Mouse (Mus musculus): ENCODE results near the gene Acp6.
"Not testable (repeated sequence)": the region's sequence is repeated elsewhere in the genome, so short reads cannot be mapped to it uniquely, and the experiment has no call there.

The Acp6 gene

DNA sequence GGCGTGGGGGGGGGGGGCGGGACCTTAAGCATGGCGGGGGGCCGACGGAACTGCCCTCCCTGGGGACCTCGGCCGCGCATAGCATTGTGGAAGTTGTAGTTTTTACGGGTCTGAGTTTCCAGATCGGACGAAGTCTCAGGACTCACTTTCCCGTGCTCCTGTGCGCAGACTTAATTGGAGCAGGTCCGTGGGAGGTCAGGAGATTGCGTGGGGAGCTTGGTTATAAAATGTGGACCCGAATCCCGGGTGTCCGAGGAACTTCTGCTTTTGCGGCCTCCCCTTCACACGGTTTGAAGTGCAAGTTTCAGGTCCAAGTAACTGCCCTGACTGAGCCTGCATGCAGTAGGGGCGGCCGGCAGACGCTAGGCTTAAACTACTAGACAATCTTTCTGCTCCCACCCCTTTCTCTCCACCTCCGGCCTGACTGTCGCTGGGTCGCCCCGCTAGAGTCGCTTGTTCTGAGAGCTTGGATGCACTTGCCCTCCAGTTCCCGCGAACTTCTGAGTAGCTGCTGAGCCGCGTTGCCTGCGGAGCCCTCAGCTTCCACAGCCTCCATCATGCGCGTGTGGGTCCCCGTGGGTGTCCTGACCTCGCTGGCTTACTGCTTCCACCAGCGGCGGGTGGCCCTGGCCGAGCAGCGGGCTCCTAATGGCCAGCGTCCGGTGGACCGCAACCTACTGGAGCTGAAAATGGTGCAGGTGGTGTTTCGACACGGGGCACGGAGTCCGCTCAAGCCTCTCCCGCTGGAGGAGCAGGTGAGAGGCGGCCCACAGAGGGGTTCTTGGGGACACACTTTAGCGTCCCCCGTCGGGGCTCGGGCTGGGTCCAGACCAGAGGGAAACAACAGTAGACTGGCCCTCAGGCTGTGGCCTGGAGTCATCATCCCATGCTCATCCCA, at the start of gene Acp6:
TSS of gene Acp6 (plus strand) at position 167 of the 898 bp plus-strand sequence.
- DNase-seq (ENCODE audit: low read depth) = peak; percentile 88

DNA sequence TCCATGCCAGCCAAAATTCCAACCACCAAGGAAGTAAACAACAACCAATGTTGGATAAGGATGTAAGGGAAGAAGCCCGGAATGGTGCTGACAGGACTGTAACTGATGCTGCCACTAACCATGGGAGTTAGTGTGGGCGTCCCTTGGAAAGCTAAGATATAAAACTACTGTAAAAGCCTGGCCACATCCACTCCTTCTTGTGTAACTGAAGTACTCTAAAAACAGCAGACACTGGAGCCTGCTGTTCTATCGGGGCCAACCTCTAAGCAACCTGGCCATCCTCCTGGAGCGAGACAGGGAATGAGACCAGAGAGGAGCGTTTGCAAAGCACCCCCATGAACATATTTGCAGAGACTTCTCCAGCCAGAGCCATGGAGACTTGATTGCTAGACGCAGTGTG, 41.1 kb upstream of the Acp6 start:
- DNase-seq (ENCODE audit: low read depth) = no peak

DNA sequence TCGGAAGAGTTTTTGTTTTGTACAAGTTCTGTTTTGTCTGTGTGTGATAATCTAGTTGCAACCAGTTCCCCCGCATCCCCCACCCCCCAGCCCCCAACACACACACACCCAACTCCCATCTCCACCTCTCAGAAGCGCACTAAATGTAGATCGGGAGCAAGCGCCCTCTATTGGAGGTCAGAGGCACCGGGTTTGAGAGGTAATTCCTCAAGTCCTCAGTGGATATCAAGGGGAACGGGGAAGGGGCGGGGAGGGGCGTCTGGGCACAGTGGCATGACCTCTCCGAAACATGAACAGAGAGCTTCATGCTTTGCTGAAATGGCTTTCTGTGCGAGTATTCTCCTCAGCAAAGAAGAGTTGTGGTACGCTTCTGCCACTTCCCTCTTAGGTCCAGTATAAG, 40.3 kb upstream of the Acp6 start:
- DNase-seq (ENCODE audit: low read depth) = no peak

DNA sequence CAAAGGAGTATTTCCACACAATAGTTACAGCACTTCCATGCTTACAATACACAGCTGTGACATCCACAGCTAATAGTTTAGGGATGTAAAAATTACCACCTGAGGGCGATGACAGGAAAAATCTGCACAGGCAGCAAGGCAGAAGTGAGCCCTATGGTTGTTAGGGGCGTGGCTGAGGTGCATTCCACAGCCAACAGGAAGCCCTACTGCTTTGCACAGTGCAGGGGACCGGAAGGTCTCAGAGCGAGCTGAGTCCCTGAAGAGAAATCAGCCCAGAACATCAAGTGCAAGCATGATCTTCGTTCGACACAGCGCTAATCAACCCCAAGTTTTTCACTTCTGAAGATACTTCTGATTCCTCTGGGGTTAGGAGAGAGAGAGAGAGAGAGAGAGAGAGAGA, 34.4 kb upstream of the Acp6 start:
- DNase-seq (ENCODE audit: low read depth) = no peak

DNA sequence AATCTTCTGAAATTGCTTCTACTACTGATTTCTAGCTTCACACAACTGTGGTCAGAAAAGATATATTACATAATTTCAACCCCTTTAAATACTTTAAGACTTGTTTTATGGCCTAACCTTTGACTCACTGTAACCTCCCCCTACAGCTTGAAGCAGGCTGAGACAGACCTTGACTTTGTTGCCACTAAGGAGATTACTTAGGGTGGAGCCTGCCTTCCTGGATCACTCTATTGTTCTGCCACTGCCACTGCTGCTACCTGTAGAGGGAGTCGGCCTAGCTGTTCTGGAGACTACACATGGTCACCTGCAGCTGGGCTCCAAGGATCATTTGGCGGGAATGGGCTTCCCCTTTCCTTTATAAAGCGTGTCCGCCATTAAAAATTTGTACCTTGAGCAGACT, 29.2 kb upstream of the Acp6 start:
- DNase-seq (ENCODE audit: low read depth) = no peak

DNA sequence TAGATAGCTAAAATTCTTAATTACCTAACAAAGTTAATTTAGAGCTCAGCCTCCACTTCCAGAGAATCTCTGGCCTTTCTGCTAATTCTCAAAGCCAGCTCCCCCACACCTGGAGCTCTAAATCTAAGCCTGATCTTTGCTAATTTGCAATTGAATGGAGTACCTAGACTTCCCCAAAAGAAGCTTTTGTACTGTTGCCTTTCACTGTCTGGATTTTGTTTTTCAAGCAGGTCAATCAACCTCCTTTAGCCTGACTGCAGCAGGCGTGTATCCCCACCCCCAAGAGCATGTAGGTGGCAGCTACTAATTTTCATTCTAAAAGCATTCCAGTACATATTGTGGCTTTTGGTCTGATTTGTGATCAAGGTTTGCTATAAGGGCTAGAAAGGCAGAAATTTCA, 20.9 kb upstream of the Acp6 start:
- DNase-seq (ENCODE audit: low read depth) = not testable (repeated sequence)

DNA sequence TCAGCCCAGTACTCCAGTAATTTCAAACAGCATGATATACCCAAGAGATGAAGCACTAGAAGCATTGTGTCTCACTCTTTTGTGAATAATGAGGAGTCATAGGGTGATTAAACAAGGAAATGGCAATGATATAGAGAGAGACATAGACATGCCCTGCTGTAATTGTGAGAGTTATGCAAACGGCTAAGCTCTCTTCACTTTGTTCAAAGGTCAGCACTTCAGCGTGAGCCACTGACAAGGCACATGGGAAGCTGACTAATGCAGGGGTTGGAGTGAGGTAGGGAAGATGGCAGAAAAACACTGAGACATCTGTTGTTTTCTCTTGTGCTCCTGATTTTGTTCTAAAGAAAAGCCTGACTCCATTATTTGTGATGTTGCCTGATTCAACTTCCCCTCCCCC, 7.5 kb upstream of the Acp6 start:
- DNase-seq (ENCODE audit: low read depth) = no peak

DNA sequence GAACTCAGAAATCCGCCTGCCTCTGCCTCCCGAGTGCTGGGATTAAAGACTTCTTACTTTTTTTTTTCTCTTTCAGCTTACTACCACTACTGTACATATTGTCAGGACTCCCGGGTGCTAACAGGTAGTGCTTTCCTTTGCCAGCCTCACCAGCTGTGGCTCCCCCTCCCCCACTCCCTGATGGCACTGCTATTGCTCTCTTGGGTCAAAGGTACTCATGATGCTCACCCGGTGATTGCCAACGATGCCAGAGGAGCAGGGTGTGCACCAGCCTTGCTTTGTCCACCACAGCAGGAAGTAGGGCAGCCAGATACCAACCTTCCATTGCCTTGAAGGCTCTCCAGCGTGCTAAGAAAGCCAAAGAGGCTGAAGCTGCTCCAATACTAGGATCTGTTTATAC, 2.1 kb upstream of the Acp6 start:
- DNase-seq (ENCODE audit: low read depth) = no peak

DNA sequence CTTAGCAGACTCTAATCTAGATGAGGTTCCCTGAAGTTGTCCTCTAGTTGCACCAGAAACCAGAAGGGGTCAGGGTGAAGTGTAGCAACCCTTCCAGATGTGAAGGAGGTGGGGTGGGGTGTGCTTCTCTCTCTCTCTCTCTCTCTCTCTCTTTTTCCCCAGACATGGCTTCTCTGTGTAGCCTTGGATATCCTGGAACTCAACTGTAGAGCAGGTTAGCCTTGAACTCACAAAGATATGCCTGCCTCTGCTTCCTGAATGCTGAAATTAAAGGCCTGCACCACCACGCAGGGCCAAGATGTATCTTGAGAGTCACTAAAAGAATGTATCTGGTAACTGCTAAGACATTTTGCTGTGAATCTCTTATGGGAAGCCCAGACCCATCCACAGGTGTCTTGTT, 1.3 kb upstream of the Acp6 start:
- no peak for DNase-seq (ENCODE audit: low read depth)

DNA sequence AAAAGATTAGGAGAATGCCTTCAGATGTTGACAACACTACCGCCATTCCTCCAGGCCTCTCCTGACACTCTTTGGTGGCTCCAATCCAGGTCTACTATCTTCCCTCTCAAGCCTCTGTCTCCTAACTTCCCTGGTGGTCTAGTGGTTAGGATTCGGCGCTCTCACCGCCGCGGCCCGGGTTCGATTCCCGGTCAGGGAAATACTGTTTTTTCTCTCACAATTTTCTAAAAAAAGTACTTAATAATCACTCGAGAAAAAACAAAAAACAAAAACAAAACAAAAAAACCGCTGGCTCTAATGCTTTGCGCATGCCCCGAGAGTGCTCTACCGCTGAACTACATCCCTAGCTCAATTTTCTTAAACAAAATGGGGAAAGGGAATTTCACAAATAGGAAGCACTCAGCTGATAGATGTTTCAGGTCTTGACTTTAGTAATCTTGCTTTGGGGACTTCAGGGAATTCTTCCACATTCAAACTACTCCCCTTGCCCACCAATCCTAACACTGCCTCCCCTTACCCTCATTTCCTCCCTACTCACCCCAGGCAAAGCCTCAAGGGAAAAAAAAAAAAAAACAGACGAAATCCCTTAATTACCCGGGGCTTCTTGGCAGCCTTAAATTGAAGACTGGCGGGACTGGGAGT, 498 bp upstream of the Acp6 start:
- DNase-seq (ENCODE audit: low read depth) = peak; percentile 65

DNA sequence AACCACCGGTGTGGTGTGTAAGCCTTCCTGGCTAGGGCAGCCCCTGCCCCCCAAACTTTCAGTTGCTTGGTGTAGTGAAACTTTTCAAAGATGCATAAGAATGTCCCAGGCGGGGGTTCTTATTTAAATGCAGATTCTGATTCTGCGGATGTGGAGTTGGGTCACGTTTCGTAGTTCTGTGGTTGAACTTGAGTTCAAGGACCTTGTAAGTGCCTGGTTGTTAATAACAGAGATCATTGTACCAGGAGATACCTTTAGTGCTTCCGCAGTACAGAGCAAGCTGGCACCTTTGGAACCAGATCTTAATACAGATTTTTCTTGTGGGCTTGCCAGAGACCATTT, 903 bp downstream of the Acp6 start:
- DNase-seq (ENCODE audit: low read depth) = peak; percentile 14

DNA sequence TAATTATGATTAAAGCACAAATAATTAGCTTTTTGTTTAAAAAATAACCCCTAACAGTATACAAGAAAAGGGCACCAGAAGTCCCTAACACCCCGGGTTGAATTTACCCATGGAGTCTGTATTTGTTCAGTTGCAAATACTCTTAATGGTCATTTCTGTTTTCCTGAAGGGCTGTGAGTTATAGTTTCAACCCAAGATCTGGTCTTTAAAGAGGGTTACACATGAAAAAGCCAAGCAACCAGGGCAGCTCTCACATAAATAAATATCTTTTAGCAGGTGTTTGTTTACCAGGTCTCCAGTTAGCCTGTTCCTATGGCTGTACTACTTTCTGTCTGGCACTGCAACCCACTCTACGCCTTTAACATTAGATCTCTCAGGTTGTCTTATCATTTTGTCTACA, 1.4 kb downstream of the Acp6 start:
- DNase-seq (ENCODE audit: low read depth) = no peak

DNA sequence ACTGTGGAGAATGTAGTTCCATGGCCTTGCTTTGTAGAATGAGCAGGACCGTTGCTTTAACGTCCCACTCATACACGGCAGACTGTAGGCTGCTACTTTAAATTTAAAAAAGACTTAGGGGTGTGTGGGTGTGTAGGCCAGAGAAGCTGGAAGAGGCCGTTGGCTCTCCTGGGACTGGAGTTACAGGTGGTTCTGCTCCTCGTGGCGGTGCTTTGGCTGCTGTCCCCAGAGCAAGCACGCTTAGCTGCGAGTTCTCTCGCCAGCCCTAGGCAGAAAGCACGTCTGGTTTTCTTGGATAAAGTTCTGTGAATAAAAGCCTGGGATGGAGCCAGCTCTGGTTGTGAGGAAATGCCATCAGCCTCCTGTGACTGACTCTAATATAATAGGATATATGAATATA, 2.3 kb downstream of the Acp6 start:
- no peak for DNase-seq (ENCODE audit: low read depth)

DNA sequence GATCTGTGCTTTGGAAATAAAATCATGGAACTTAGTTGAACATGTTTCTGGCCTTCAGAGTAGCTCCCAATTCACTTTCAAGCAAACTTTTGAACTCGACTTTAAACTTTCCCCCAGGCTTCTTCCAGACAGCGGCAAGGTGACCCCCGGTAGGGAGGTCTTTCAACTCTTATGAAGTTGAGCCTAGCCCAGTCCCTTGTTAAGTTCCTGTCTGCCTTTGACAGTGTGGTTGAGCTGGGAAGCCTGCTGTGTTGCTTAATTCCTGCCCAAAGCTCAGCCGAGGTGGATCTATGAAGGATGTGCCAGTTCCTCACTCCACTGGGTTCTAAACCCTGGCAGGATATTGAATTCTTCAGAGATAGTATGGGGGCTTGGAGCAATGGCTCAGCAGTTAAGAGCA, 3.2 kb downstream of the Acp6 start:
- no peak for DNase-seq (ENCODE audit: low read depth)

DNA sequence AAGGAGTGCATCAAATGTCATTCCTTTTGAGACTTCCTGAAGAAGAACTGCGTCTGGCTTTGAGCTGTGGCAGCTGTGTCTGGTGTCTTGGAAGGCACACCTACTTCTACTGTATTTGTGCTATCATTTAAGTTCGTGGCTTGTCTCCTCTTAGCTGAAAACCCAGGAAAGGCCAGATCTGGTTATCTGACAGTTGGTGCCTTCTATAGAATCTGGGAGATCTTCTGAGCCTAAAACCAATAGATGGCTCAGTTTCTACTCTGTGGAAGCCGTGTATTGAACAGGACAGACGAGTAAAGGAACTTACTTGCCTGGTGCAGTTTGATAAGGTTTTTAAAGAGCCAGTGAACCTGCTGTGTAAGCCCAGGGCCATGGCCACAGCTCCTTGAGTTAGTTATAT, 5.9 kb downstream of the Acp6 start:
- DNase-seq (ENCODE audit: low read depth) = peak; percentile 21

DNA sequence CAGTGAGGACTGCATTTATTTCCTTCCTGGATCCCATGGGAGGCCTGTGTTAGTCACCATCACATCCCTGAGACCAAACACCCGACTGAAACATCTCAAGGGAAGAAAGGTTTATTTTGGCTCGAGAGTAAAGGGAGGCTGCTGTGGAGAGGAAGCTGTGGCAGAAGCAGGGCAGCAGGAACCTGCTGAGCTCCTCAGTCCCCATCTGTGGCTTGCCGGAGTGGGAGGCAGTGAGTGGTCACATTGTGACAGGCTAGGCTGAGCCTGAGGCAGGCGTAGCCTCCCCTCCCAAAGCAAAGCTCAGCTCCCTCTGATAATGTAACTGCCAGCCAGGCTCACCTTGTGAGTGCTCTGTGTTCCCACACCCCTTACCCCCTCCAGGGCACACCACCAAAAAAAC, 8.5 kb downstream of the Acp6 start:
- no peak for DNase-seq (ENCODE audit: low read depth)

DNA sequence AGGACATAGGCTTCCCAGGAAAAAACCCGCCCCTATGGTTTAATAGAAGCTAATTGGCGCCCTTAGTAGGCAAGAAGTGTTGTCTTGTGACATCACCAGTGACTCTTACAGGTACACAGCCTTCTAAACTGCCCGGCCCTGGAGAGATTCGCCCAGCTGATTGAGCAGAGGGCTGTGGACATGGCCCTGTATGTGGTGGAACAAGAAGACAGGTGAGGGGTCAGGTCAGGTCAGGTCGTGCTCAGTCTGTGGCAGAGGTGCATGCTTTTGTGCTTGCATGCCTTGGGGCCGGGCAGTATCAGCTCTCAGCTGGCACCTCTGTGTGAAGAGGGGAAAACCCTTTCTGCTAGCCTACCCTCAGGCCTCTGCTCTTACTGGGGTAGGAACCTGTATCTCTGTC, 13.0 kb downstream of the Acp6 start:
- no peak for DNase-seq (ENCODE audit: low read depth)

DNA sequence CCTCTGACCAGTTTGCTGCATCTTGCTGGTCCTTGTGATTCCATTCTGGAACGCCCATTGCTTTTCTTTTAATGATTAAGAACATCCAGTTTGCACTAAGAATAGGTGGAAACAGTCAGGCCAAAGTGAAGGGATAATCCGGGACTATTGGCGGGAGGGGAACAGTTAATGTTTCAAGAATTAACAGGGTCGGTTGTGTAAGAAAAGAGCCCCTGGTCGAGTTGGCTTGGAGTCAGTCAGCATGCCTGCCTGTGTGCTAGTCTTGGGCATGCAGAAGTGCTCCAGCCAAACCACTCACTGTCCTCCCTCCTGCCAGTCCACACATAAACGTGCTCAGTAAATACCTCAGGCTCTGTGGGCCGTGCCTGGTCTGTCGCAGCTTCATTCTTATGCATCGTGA, 13.7 kb downstream of the Acp6 start:
- DNase-seq (ENCODE audit: low read depth) = no peak

DNA sequence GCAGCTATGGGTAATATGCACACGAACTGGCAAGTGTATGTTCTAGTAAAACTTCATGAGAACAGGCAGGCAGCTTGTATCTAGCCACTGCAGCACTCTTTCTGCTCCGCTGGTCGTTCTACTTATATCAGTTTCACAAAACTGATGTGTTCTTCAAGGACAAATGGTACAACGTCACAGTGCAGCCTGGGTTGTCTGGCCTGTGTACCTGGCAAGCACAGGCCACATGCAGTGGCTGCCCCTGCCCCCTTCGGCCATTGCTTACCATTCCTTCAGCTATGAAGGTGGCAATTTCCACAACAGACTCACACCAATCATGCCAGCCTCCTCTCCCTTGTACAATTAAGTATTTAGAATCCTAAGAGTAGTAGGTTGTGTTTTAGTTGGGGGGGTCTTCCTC, 14.1 kb downstream of the Acp6 start:
- DNase-seq (ENCODE audit: low read depth) = no peak

DNA sequence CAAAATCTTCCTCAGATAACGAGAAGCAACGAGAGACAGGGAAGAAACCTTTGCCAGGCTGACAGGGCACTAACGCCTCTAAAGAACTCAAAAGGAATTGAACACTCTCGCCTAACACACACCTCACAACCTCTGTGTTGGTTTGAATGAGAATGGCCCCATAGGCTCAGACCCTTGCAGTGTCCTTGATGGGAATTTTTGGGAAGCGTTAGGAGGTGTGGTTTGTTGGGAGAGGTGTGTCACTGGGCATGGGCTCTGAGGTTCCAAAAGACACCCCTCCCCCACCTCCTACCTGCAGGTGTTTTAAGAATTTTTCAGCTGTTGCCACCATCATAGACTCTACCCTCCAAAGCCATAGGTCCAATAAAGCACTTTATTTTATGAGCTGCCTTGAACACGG, 20.3 kb downstream of the Acp6 start:
- DNase-seq (ENCODE audit: low read depth) = no peak

DNA sequence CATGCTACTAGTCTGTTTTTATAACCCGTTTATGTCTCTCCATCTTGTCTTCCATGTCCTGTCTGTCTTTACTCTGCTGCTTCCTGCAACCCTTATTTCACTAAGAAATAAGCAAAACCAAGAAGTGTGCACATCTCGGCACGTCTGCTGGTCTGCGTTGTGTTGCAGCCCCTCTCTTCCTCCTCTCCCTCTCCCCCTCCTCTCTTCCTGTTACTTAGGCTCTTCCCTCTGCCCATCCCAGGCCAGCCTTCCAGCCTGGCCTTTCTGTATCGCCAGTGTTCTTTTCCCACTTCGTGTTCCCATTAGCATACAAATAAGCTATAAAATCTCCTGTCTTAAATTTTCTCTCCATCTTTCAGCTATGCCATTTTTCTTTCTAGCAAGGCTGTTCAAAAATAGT, 21.9 kb downstream of the Acp6 start:
- no peak for DNase-seq (ENCODE audit: low read depth)

DNA sequence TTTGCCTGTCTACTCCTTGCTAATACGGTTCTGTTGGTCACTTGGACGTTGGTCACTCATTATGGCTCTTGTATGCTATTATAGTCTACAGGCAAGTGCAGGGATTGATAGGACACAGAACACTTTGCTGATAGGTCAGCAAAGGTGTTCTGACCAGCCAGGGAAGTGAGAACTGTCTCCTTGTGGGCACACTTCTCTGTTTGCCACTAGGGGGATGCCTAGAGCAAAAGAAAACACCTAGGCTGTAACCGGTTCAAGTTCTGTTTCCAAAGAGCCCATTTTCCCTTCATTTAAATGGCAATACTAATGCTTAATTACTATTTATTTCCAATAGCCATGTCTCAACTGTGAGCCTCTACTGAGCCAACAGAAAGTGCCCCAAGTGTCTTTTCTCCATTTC, 25.2 kb downstream of the Acp6 start:
- DNase-seq (ENCODE audit: low read depth) = no peak

DNA sequence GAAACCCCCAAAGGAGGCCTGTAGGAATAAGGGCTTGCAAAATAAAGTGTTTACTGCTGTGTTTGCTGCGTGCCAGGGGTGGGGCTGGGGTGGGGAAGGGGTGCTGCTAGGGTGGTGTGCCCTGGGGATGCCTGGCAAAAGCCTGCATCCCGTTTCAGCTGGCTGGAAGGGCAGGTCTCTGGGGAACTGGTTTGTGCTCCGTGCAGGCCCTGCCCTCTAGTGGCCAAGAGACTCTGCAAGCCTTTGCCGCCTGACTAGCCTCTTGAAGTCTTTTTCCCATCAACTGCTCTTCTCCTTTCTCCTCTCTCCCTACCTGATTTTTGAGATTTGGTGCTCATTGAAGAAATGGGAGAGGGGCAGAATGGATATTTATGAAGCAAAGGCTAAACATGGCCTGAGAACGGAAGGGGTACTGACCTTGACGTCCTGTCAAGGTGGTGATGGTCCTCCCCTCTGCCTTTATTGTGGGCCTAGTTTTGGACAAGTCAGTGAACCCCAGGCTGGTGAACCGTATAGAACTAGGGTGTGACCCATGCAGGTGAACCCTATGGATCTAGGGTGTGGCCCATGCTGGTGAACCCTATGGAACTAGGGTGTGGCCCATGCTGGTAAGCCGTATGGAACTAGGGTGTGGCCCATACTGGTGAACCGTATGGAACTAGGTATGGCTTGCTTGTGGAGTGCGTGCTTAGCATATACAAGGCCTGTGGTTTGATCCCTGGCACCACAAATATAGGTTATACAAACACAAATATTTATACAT, 26.7 kb downstream of the Acp6 start:
- DNase-seq (ENCODE audit: low read depth) = peak; percentile 34
